Mouse (Mus musculus) embryonic facial prominence, embryonic 12.5 days (tissue): ENCODE results near the gene Wdfy3. TPM values are rescaled to one million over a fixed set of nuclear protein-coding genes. Genes with fewer than 3 reads are reported as not detected.

Experiments
- ATAC-seq: fragments of 200-750 bp; cut with Nextera tagmentation; 2 replicates; pipeline ENCODE4 v1.8.0; 2017; ENCODE audit not compliant: insufficient number of reproducible peaks, insufficient read depth, low FRiP score, low TSS enrichment
- H3K27ac ChIP-seq: fragments of 300-500 bp; sonication (generic); 2 replicates; pipeline ENCODE4 v1.5.1; 2016; ENCODE audit warnings: mild to moderate bottlenecking
- H3K27me3 ChIP-seq: fragments of 300-500 bp; sonication (generic); 2 replicates; pipeline ENCODE4 v1.6.1; 2016; ENCODE audit warnings: mild to moderate bottlenecking, moderate library complexity
- H3K36me3 ChIP-seq: fragments of 300-500 bp; sonication (generic); 2 replicates; pipeline ENCODE4 v1.6.1; 2016; ENCODE audit warnings: mild to moderate bottlenecking
- H3K4me1 ChIP-seq: fragments of 300-500 bp; sonication (generic); 2 replicates; pipeline ENCODE4 v1.6.1; 2016
- H3K4me2 ChIP-seq: fragments of 300-500 bp; sonication (generic); replicated peaks from 2 replicates; pipeline ENCODE4 v1.6.1; 2016; ENCODE audit warnings: mild to moderate bottlenecking, moderate library complexity
- H3K4me3 ChIP-seq: fragments of 300-500 bp; sonication (generic); 2 replicates; pipeline ENCODE4 v1.5.1; 2016; ENCODE audit warnings: mild to moderate bottlenecking
- H3K9ac ChIP-seq: fragments of 300-500 bp; sonication (generic); 2 replicates; pipeline ENCODE4 v1.6.1; 2016; ENCODE audit warnings: mild to moderate bottlenecking, moderate library complexity
- H3K9me3 ChIP-seq: fragments of 300-500 bp; sonication (generic); 2 replicates; pipeline ENCODE4 v1.6.1; 2016; ENCODE audit warnings: mild to moderate bottlenecking, moderate library complexity
- WGBS: fragments of 180-500 bp; shearing (Covaris S2); methylation state at CpG from one replicate; pipeline ENCODE4 v1.1.7; 2016; 5-methylcytosine and 5-hydroxymethylcytosine counted together
- polyA plus RNA-seq: library from polyadenylated mRNA; unstranded; fragments of >200 nt; fragmentation: Nextera tagmentation; extraction: Ambion mirVana; gene quantifications from 2 replicates; pipeline ENCODE4 v1.2.1, GENCODE M21; 2016

Gene Wdfy3
- polyA plus RNA-seq, 1 experiment from 2014 or later = 26.1 TPM

DNA sequence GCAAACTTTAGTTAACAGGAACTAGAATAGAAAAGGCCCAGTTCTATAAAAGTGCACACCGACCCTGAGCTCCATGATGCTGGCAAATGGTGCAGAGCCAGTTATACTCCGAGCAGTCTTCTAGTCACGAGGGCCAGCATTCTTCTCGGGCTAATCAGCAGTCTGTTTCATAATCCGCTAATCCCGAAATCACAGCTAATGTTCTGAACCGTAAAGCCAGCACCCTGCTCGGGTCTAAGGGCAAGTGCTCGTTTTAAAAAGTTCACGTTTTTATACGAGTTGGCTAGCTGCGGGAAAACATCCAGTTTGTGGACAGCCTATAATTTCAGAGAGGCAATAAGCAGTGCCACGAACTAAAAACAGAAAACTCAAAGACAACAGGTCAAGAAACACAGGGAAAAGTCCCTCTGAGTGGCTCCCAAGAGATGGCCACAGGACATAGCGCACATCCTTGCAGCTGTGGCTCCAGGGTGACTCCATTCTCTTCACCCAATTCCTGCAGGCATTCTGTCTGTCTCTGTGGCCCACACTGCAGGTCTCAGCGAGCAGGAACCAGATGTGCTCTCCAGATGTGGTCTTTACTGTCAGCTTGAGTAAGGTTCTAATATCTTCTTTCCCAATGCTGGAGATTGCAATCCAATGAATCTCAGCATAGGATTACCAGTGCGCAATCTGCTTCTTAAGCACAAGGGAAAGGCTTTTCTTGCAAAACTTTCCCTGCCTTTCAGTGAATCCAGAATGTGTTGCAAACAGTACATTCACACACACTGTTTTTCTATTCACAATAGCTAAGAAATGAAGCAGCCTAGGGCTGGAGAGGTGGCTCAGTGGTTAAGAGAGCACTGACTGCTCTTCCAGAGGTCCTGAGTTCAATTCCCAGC, 47.5 kb downstream of the Wdfy3 start:
- no peaks in the 10 kb centered on the region for H3K9me3 ChIP-seq
- no peak overlapping the region; the same call in 1 of the 2 replicates for H3K27ac ChIP-seq
- ATAC-seq = no peak
- H3K36me3 ChIP-seq = peaks cover 24% of the 10 kb centered on the region
- H3K27me3 ChIP-seq = no peaks in the 10 kb centered on the region
- H3K4me3 ChIP-seq = no peak overlapping the region
- 87% methylated on average over 16 of the region's 16 CpGs for WGBS
- no peak overlapping the region for H3K9ac ChIP-seq
- no peak overlapping the region for H3K4me2 ChIP-seq
- H3K4me1 ChIP-seq = no peaks in the 10 kb centered on the region

DNA sequence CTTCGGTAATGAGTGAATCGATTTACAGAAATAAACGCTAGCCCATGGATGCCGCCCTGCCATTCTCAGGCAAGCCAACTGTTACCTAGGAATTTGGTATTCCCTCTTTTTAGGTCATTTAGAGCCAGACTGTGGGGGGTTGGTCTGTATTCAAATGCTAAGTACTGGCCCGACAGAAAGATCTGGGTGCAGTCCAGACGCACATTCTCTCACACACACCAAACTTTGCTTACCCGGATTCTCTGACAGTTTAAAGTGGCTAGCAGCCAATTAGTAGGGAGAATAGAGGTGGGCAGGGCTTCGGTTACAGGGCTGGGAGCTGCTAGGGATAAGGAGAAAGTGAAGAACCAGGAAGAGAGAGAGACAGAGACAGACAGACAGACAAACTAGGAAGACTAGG, 55.5 kb downstream of the Wdfy3 start:
- Histone ChIP-seq H3K4me1 (no peaks in the 10 kb centered on the region), H3K9me3 (no peaks in the 10 kb centered on the region), H3K27ac (no peak overlapping the region), H3K36me3 (0 out of 2 replicates have a peak, but pooled peaks cover 8% of the 10 kb centered on the region), H3K9ac (no peak overlapping the region), H3K27me3 (no peaks in the 10 kb centered on the region), H3K4me2 (no peak overlapping the region), H3K4me3 (no peak overlapping the region)
- 86% methylated on average over 8 of the region's 8 CpGs for WGBS
- no peak for ATAC-seq

- no peak overlapping the region for H3K27ac ChIP-seq
Observed at GRCm38 (mm10) chr5:102013781-102014180, 55.9 kb downstream of the Wdfy3 start.

DNA sequence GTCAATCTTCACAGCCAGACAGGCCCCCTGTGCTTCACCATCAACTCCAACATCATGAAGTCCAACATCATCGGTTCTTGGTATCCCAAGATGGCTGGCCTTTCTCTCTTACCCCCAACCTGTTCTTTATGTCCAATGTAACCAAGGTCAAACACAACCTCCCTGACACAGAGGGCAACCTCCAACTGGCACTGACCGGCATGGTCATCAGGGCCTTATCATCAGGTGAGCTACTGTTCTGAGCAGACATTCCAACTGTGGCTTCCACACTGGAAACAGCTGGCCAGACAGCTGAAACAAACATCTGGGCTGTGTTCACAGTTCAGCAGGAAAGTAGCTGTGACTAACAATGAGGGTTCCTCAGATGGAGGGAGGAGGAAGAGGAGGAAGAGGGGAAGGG, 58.8 kb downstream of the Wdfy3 start:
- Histone ChIP-seq H3K27ac (no peak overlapping the region), H3K4me2 (no peak overlapping the region), H3K9ac (no peak overlapping the region), H3K4me3 (no peak overlapping the region), H3K4me1 (no peaks in the 10 kb centered on the region), H3K36me3 (peaks cover 16% of the 10 kb centered on the region; the same call in 1 of the 2 replicates), H3K9me3 (no peaks in the 10 kb centered on the region), H3K27me3 (no peaks in the 10 kb centered on the region)
- no peak for ATAC-seq
- 91% methylated on average over 2 of the region's 2 CpGs for WGBS

More at GRCm38 (mm10) chr5:102013781-102014180, 55.9 kb downstream of the Wdfy3 start:
- H3K36me3 ChIP-seq = 0 out of 2 replicates have a peak, but pooled peaks cover 8% of the 10 kb centered on the region
- WGBS = 93% methylated on average over 7 of the region's 7 CpGs
- H3K9me3 ChIP-seq = no peaks in the 10 kb centered on the region
- ATAC-seq = no peak
- no peaks in the 10 kb centered on the region for H3K27me3 ChIP-seq
- H3K4me3 ChIP-seq = no peak overlapping the region
- H3K4me2 ChIP-seq = no peak overlapping the region
- H3K4me1 ChIP-seq = no peaks in the 10 kb centered on the region
- no peak overlapping the region for H3K9ac ChIP-seq

DNA sequence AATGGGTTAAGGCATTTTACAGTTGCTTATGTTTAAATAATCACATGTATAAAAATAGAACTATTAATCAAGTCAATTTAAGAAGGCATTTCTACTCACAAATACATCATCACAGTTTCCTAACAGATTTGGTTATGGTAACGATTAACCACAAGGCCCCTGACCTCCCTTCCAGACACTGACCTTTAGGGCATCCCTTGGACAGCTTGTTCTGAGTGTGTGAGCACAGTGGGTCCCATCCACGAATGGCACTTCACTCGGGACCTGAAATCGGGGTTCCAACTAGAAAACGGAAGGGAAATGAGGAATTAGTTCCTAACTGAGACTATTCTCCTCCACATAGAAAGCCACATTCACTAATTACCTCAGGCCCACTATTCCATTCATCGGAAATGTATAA, 60.1 kb downstream of the Wdfy3 start:
- no peaks in the 10 kb centered on the region for H3K4me1 ChIP-seq
- H3K4me3 ChIP-seq = no peak overlapping the region
- ATAC-seq = no peak
- H3K9ac ChIP-seq = no peak overlapping the region
- H3K36me3 ChIP-seq = peaks cover 18% of the 10 kb centered on the region; the same call in 1 of the 2 replicates
- no peak overlapping the region for H3K27ac ChIP-seq
- H3K27me3 ChIP-seq = no peaks in the 10 kb centered on the region
- H3K9me3 ChIP-seq = no peaks in the 10 kb centered on the region
- 73% methylated on average over 6 of the region's 6 CpGs for WGBS
- no peak overlapping the region for H3K4me2 ChIP-seq

- no peak overlapping the region for H3K9ac ChIP-seq
- H3K9me3 ChIP-seq = no peaks in the 10 kb centered on the region
- H3K4me2 ChIP-seq = no peak overlapping the region
- no peak overlapping the region for H3K4me3 ChIP-seq
- ATAC-seq = no peak
- no peak overlapping the region for H3K27ac ChIP-seq
- peaks cover 11% of the 10 kb centered on the region; the same call in 1 of the 2 replicates for H3K36me3 ChIP-seq
- WGBS = 85% methylated on average over 7 of the region's 7 CpGs
- no peaks in the 10 kb centered on the region for H3K27me3 ChIP-seq
- no peaks in the 10 kb centered on the region for H3K4me1 ChIP-seq
Observed at GRCm38 (mm10) chr5:102008712-102009111, 61.0 kb downstream of the Wdfy3 start.

GRCm38 (mm10) chr5:102006218-102006941, 63.3 kb downstream of the Wdfy3 start:
- H3K4me2 ChIP-seq = no peak overlapping the region
- no peak overlapping the region for H3K4me3 ChIP-seq
- H3K27ac ChIP-seq = no peak overlapping the region
- H3K27me3 ChIP-seq = no peaks in the 10 kb centered on the region
- H3K9me3 ChIP-seq = no peaks in the 10 kb centered on the region
- H3K4me1 ChIP-seq = no peaks in the 10 kb centered on the region
- 91% methylated on average over 6 of the region's 6 CpGs for WGBS
- H3K9ac ChIP-seq = no peak overlapping the region
- ATAC-seq = no peak
- peaks cover 10% of the 10 kb centered on the region; the same call in 1 of the 2 replicates for H3K36me3 ChIP-seq

- H3K4me1 ChIP-seq = peaks cover 8% of the 10 kb centered on the region; the same call in 1 of the 2 replicates
- no peak overlapping the region for H3K4me3 ChIP-seq
- 78% methylated on average over 3 of the region's 3 CpGs for WGBS
- no peak overlapping the region for H3K4me2 ChIP-seq
- H3K27ac ChIP-seq = no peak overlapping the region
- no peak overlapping the region for H3K9ac ChIP-seq
- H3K9me3 ChIP-seq = no peaks in the 10 kb centered on the region
- no peaks in the 10 kb centered on the region for H3K27me3 ChIP-seq
- H3K36me3 ChIP-seq = peaks cover 10% of the 10 kb centered on the region; the same call in 1 of the 2 replicates
- ATAC-seq = no peak
Observed at GRCm38 (mm10) chr5:102003371-102003770, 66.3 kb downstream of the Wdfy3 start.

- Histone ChIP-seq H3K36me3 (peaks cover 5% of the 10 kb centered on the region; the same call in 1 of the 2 replicates), H3K4me3 (no peak overlapping the region), H3K9me3 (no peaks in the 10 kb centered on the region), H3K4me1 (peaks cover 8% of the 10 kb centered on the region; the same call in 1 of the 2 replicates), H3K27ac (no peak overlapping the region), H3K4me2 (no peak overlapping the region), H3K9ac (no peak overlapping the region), H3K27me3 (no peaks in the 10 kb centered on the region)
- no peak for ATAC-seq
- 86% methylated on average over 8 of the region's 8 CpGs for WGBS
Observed at GRCm38 (mm10) chr5:102001026-102001425, 68.7 kb downstream of the Wdfy3 start.

- H3K4me1 ChIP-seq = peaks cover 8% of the 10 kb centered on the region; the same call in 1 of the 2 replicates
- 0 out of 2 replicates have a peak, but pooled peaks have one; percentile 62 for ATAC-seq
- H3K27ac ChIP-seq = peak overlapping the region; percentile 51; the same call in 1 of the 2 replicates
- no peak overlapping the region for H3K4me2 ChIP-seq
- H3K4me3 ChIP-seq = no peak overlapping the region
- H3K9ac ChIP-seq = no peak overlapping the region
- no peaks in the 10 kb centered on the region for H3K9me3 ChIP-seq
- H3K36me3 ChIP-seq = 0 out of 2 replicates have a peak, but pooled peaks cover 2% of the 10 kb centered on the region
- H3K27me3 ChIP-seq = no peaks in the 10 kb centered on the region
- WGBS = 49% methylated on average over 6 of the region's 6 CpGs
Observed at GRCm38 (mm10) chr5:101998971-101999370, 70.8 kb downstream of the Wdfy3 start.

DNA sequence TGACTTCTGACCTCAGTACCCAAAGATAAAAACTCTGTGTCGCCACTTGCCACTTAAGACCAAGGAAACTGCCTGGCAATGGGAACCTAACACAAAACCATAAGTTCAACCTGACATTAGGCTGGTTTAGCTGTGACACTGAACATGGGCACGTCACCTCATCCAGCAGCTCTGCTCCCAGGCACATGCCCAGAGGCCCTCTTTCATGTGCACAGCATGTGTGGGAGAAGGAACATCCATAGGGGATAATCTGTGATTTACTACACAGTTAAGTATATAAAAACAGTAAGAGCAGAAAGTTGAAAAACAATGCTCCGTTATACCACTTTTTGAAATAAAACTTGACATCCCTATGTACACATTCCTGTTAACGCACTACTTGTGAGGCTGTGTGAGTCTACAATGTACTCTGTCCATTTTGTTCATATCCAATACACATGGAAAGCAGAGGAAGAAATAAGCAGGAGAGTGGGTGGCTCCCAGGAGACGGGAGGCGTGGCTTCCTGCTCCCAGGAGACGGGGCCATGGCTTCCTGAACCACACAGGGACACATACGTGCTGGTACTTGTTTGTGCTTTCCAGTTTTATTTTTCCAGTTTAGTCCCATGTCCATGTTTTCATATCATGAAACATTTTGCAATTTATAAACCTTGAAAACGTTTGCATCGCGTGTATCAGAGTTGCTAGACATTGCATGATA, 73.5 kb downstream of the Wdfy3 start:
- Histone ChIP-seq H3K4me2 (no peak overlapping the region), H3K9ac (no peak overlapping the region), H3K27ac (no peak overlapping the region), H3K4me3 (no peak overlapping the region), H3K27me3 (no peaks in the 10 kb centered on the region), H3K4me1 (peaks cover 8% of the 10 kb centered on the region; the same call in 1 of the 2 replicates), H3K9me3 (no peaks in the 10 kb centered on the region), H3K36me3 (0 out of 2 replicates have a peak, but pooled peaks cover 2% of the 10 kb centered on the region)
- 88% methylated on average over 11 of the region's 11 CpGs for WGBS
- ATAC-seq = no peak
